Mouse (Mus musculus) frontal cortex, postnatal 14 days (tissue): ENCODE data around the gene Stx2.
A peak's percentile ranks its signal among the peaks of the same experiment; 100 is the strongest.

Source experiments
- DNase-seq, 2 experiments: peaks; one replicate each; pipeline ENCODE4 v3.0.0; 2022; ENCODE audit warnings: low spot score in 2 of 2

Stx2 gene

GRCm38 (mm10) chr5:129008412-129008826, at the start of gene Stx2:
Gene Stx2 (minus strand): TSS chr5:129008574.
- DNase-seq = peak; percentile 75 to 87

GRCm38 (mm10) chr5:129054675-129055284, 46.4 kb upstream of the Stx2 start:
- DNase-seq = no peak

DNA sequence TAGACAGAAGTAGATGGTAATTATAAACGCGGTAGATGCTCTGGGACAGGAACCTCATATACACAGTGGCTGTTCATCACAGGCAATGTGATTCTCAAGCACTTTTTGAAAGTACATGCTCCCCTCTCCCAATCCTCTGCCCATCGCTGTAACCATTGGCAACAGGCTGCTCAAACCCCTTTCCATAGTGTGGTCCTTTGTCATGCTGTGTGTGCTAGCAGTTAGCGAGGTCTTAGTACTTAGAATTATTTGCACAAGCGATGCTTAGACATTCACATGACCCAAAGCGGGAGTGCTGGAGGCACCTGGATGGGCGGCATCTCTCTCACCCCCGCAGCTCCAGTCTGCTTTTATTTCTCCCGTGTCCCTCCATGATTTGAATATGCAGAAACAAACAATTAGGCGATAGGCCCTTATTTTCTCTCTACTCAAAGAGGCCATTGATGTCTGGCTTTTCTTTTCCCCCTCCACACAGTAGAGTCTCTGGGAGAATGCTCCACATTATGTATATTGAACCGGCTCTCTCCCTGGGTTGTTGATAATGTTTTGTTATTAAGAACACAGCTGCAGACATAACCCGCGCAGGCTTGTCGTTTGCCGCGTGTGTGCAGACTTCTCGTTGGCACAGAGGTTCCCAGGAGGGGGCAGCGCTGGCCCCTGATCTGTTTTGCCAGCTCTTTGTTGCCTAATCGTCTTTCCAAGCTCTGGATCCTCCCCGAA, 44.4 kb upstream of the Stx2 start:
- DNase-seq = no peak

- DNase-seq = no peak
Observed at GRCm38 (mm10) chr5:129051910-129052309, 43.5 kb upstream of the Stx2 start.

DNA sequence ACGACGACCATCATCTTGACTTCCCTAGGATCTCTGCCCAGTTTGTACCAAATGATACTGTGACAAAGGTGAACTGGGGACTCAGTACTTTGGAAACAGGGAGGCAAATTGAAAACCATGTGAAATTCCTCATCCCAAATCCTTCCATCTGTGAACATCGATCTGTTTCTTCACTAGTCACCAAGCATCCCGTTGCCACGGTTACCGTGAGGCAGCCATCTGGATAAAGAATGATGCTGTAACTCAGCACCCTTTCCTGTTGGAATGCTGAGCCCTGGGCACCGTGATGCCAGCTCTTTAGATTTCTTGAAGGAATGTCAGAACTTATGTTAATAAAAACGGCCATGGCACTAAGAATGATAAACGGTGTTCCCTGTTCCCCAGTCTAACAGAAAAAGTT, 41.0 kb upstream of the Stx2 start:
- peak in 1 of 2 experiments; percentile 57 for DNase-seq

GRCm38 (mm10) chr5:129045641-129046580, 37.5 kb upstream of the Stx2 start:
- no peak for DNase-seq

- DNase-seq = no peak
Observed at GRCm38 (mm10) chr5:129037739-129038138, 29.4 kb upstream of the Stx2 start.

DNA sequence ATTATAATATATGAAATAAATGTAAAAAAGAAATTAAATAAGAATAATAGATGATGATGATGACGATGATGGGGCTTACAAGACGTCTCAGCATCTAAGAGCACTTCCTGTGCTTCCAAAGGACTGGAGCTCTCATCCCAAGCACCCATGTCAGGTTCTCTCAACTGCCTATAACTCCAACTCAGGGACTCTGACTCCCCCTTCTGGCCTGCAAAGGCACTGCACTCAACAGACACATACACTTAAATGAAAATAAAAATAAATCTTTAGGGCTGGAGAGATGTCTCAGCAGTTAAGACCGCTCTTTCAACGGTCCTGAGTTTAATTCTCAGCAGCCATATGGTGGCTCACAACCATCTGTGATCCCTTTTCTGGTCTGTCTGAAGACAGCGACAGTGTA, 28.3 kb upstream of the Stx2 start:
- no peak for DNase-seq

DNA sequence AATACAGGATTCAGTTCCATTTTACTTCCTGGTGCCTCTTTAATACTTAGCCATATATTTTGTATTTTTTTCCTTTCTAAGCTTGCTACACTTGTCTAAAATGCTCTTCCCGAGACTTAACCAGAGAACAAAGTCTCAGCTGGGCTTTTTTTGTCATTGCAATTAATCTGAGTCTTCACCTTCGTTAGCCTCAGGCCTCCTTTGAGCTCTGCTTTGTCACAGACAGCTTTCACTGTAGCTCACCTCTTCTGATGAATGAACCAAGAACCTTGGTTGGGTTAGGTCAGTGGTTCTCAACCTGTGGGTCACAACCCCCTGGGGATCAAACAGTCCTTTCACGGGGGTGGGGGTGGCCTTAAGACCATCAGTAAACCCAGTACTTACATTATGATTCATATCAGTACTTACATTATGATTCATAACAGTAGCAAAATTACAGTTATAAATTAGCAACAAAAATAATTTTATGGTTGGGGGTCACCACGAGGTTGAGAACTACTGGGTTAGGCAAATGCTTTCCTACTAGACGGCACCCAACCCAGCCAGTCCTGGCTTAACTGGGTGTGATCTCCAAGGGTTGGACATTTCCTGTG, 20.9 kb upstream of the Stx2 start:
- DNase-seq = no peak

DNA sequence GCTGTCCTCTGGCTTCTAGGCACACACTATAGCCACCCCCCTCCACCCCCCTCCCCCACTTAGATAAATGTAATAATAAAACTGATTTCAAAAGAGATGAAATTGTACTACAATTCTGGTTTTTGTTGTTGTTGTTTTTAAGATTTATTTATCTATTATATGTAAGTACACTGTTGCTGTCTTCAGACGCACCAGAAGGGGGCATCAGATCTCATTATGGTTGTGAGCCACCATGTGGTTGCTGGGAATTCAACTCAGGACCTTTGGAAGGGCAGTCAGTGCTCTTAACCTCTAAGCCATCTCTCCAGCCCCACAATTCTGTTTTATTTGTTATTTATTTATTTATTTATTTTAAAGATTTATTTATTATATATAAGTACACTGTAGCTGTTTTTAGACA, 18.3 kb upstream of the Stx2 start:
- no peak for DNase-seq

GRCm38 (mm10) chr5:129026171-129026570, 17.8 kb upstream of the Stx2 start:
- DNase-seq = no peak

DNA sequence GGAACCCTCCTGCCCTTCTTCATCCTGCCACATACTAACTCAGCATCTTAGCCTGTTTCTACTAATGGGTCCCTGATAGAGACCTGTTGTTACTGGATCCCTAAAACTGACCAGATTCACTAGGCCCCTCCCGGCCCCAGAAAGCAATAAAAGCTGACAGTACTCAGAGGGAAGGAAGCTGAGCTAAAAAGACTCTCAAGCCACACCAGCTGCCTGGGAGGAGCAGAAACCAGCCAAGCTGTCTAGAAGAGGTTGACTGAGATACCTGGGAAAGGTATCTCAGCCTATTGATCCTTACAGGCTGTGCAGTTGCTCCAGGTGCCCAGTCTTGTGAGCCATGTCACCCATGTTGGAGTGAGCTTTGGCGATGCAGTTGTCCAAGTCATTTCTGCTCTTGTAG, 17.4 kb upstream of the Stx2 start:
- no peak for DNase-seq

DNA sequence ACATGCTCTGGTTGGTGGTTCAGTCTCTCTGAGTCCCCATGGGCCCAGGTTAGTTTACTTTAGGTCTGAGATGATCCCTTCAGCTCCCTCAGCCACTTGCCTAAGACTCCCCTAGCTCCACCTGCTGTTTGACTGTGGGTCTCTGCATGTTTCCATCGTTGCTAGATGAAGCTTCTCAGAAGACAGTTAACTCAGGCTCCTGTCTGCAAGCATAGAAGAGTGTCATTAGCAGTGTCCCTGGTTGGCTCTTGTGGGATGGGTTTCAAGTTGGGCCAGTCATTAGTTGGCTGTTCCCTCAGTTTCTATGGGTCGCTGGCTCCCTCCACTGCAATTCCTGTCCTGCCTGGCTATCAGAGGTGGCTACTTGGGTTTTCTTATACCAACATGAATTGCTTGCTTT, 16.7 kb upstream of the Stx2 start:
- DNase-seq = no peak

- no peak for DNase-seq
Observed at GRCm38 (mm10) chr5:129020731-129021130, 12.4 kb upstream of the Stx2 start.

DNA sequence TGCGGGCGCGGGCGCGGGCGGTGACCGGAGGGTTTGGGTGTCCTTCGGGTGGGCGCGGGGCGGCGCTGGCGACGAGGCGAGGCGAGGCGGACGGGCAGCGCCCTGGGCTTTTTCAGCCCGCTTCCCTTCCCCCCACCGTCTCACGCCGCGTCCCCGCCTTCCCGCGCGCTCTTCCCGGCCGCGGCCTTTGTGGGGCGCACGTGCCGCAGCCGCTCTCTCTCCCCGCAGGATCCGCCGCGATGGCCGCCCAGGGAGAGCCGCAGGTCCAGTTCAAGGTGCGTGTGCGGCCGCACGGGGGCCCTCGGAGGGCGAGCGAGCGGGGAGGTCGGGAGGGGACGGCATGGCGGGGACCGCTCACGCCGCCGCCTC, 11.9 kb upstream of the Stx2 start:
- DNase-seq = no peak

DNA sequence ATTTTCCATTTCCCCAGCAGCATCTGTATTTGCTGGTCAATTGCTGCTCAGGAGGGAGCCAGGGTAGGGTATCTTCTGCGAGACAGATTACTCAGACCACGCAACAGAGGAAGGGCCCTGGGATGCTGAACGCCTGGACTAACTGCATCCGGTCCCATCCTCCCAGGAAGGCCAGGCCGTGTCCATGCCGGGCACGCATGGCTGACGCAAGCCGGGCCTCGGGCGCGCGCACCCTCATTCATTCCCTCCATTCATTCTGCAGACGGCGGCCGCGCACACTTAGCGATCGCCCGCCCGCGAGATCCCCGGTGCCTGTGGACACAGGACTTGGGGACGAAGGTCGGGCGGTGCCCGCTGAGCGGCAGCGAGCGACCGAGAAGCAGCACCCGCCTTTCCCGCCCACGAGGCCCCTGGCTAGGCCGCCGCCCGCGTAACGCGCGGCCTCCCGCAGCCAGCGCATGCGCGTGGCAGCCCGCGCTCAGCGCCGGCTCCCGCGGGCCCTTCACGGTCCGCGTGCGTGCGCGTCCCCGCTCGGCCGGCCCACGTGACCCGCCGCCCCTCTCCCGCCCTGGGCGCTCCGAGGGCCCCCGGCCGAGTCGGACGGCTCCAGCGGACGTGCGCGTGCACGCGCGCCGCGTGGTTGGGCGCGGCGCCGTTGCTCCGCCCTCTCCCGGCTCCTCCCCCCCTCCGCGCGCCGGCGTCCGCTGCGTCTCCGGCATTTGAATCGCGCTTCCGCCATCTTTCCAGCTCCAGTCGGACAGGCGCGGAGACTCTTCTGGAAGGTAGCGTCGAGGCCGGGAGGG, 11.3 kb upstream of the Stx2 start, which contains the start of gene Ran:
TSS of gene Ran (plus strand) at position 573 of the 803 bp plus-strand sequence.
- DNase-seq = peak; percentile 89 to 91

GRCm38 (mm10) chr5:129018782-129019489, 10.6 kb upstream of the Stx2 start:
- no peak for DNase-seq

- no peak for DNase-seq
Observed at GRCm38 (mm10) chr5:129016370-129016769, 8.0 kb upstream of the Stx2 start.

GRCm38 (mm10) chr5:129015540-129015939, 7.2 kb upstream of the Stx2 start:
- no peak for DNase-seq

GRCm38 (mm10) chr5:129015020-129015419, 6.6 kb upstream of the Stx2 start:
- DNase-seq = no peak

GRCm38 (mm10) chr5:129010937-129011336, 2.6 kb upstream of the Stx2 start:
- no peak for DNase-seq
